Mouse (Mus musculus): ENCODE data around the gene Hpse2.

GRCm38 (mm10) chr19:42769648-42770047 lies 618.5 kb downstream of the Hpse2 start:
- no peak for TF ChIP-seq CTCF (IDR thresholded peaks at IDR 0.05; ENCODE audit: extremely low read depth, insufficient read depth, insufficient read length, insufficient replicate concordance)
- no peak for TF ChIP-seq POLR2A (IDR thresholded peaks at IDR 0.05; ENCODE audit: low read depth, low read length)
